Mouse (Mus musculus) ES-E14 (cell line): ENCODE measurements at regions not wholly inside any gene's neighbourhood (a gene's known extent, or its start where the extent isn't known, plus 50 kb on each side); places are given as distances from the start of the nearest gene placed in this dataset.

Source experiments
- HCFC1 ChIP-seq: IDR thresholded peaks from 2 replicates; pipeline ENCODE4 v1.6.1; 2012; ENCODE audit warnings: low read length, inconsistent platforms, borderline replicate concordance; ENCODE audit not compliant: insufficient read depth
- MAFK ChIP-seq: IDR thresholded peaks from 2 replicates; pipeline ENCODE4 v1.6.1; 2014; ENCODE audit warnings: mild to moderate bottlenecking, low read depth, low read length, inconsistent platforms; ENCODE audit not compliant: insufficient read depth

- TF ChIP-seq MAFK = no peak
- TF ChIP-seq HCFC1 = no peak
Measured at GRCm38 (mm10) chr6:95256303-95256702, 65.6 kb upstream of the Gm10234 start.
